Mouse (Mus musculus): ENCODE measurements around the gene Bri3. TPM values are rescaled to one million over a fixed set of nuclear protein-coding genes. Genes with fewer than 3 reads are reported as not detected.

The Bri3 gene
- total RNA-seq, 2 experiments from 2014 or later = 180 to 221 TPM

- no peak for DNase-seq
Measured at GRCm38 (mm10) chr5:144234714-144235113, 9.5 kb upstream of the Bri3 start.

GRCm38 (mm10) chr5:144238969-144239368, 5.3 kb upstream of the Bri3 start:
- no peak for DNase-seq

- no peak for DNase-seq
Measured at GRCm38 (mm10) chr5:144245592-144245991, 1.4 kb downstream of the Bri3 start.

- no peak for DNase-seq
Measured at GRCm38 (mm10) chr5:144246669-144247068, 2.4 kb downstream of the Bri3 start.

- DNase-seq = no peak
Measured at GRCm38 (mm10) chr5:144247307-144247706, 3.1 kb downstream of the Bri3 start.

GRCm38 (mm10) chr5:144247906-144248585, 3.8 kb downstream of the Bri3 start:
- DNase-seq = no peak

GRCm38 (mm10) chr5:144249871-144250270, 5.6 kb downstream of the Bri3 start:
- DNase-seq = no peak

GRCm38 (mm10) chr5:144251876-144252577, 7.8 kb downstream of the Bri3 start:
- no peak for DNase-seq

- DNase-seq = no peak
Measured at GRCm38 (mm10) chr5:144253212-144253611, 9.0 kb downstream of the Bri3 start.

GRCm38 (mm10) chr5:144254122-144254810, 10.0 kb downstream of the Bri3 start:
- DNase-seq = peak; percentile 62

GRCm38 (mm10) chr5:144254811-144255631, 10.8 kb downstream of the Bri3 start:
- peak; percentile 87 for DNase-seq

- peak; percentile 70 for DNase-seq
Measured at GRCm38 (mm10) chr5:144255632-144256540, 11.6 kb downstream of the Bri3 start.

- no peak for DNase-seq
Measured at GRCm38 (mm10) chr5:144256541-144256870, 12.3 kb downstream of the Bri3 start.

- no peak for DNase-seq
Measured at GRCm38 (mm10) chr5:144256888-144257287, 12.7 kb downstream of the Bri3 start.

- DNase-seq = no peak
Measured at GRCm38 (mm10) chr5:144257451-144258110, 13.3 kb downstream of the Bri3 start.

GRCm38 (mm10) chr5:144258131-144258611, 13.9 kb downstream of the Bri3 start:
- DNase-seq = peak; percentile 87

GRCm38 (mm10) chr5:144258687-144259086, 14.4 kb downstream of the Bri3 start:
- DNase-seq = no peak

- DNase-seq = no peak
Measured at GRCm38 (mm10) chr5:144259228-144259627, 15.0 kb downstream of the Bri3 start.

- DNase-seq = no peak
Measured at GRCm38 (mm10) chr5:144260464-144260863, 16.2 kb downstream of the Bri3 start.

- DNase-seq = no peak
Measured at GRCm38 (mm10) chr5:144261309-144261708, 17.1 kb downstream of the Bri3 start.

GRCm38 (mm10) chr5:144261829-144262228, 17.6 kb downstream of the Bri3 start:
- DNase-seq = no peak

Measured in heart, postnatal 4 days (tissue).